Mouse (Mus musculus): Measurements from ENCODE around the gene Zscan22.
A peak's percentile ranks its signal among the peaks of the same experiment; 100 is the strongest.
"Not testable (repeated sequence)": the region's sequence is repeated elsewhere in the genome, so short reads cannot be mapped to it uniquely, and the experiment has no call there.

Gene Zscan22

GRCm38 (mm10) chr7:12897655-12898410 is at the start of gene Zscan22:
Gene Zscan22 (plus strand): TSS chr7:12897815.
- peak; percentile 91 for DNase-seq

- no peak for DNase-seq
Measured at GRCm38 (mm10) chr7:12874301-12874700, 23.3 kb upstream of the Zscan22 start.

- DNase-seq: no peak
Measured at GRCm38 (mm10) chr7:12880036-12880435, 17.6 kb upstream of the Zscan22 start.

- DNase-seq: not testable (repeated sequence)
Measured at GRCm38 (mm10) chr7:12880497-12880896, 17.1 kb upstream of the Zscan22 start.

- DNase-seq: peak; percentile 95
Measured at GRCm38 (mm10) chr7:12880911-12881660, 16.5 kb upstream of the Zscan22 start, which contains the start of gene Zfp128. Gene Zfp128 (plus strand): TSS chr7:12881177.

- no peak for DNase-seq
Measured at GRCm38 (mm10) chr7:12886563-12887266, 10.9 kb upstream of the Zscan22 start.

- no peak for DNase-seq
Measured at GRCm38 (mm10) chr7:12887585-12887984, 10.0 kb upstream of the Zscan22 start.

- no peak for DNase-seq
Measured at GRCm38 (mm10) chr7:12890928-12891327, 6.7 kb upstream of the Zscan22 start.

- DNase-seq: no peak
Measured at GRCm38 (mm10) chr7:12891334-12891733, 6.3 kb upstream of the Zscan22 start.

GRCm38 (mm10) chr7:12901517-12901916 is 3.9 kb downstream of the Zscan22 start:
- DNase-seq: no peak

GRCm38 (mm10) chr7:12903623-12904022 is 6.0 kb downstream of the Zscan22 start:
- DNase-seq: no peak

GRCm38 (mm10) chr7:12905146-12905545 is 7.5 kb downstream of the Zscan22 start:
- DNase-seq: no peak

GRCm38 (mm10) chr7:12909498-12909962 is 11.9 kb downstream of the Zscan22 start:
- DNase-seq: peak; percentile 76

- DNase-seq: peak; percentile 56
Measured at GRCm38 (mm10) chr7:12910181-12910668, 12.6 kb downstream of the Zscan22 start.

- DNase-seq: no peak
Measured at GRCm38 (mm10) chr7:12913556-12913955, 15.9 kb downstream of the Zscan22 start.

- not testable (repeated sequence) for DNase-seq
Measured at GRCm38 (mm10) chr7:12920495-12920894, 22.9 kb downstream of the Zscan22 start.

GRCm38 (mm10) chr7:12921318-12921704 is 23.7 kb downstream of the Zscan22 start:
- DNase-seq: no peak

GRCm38 (mm10) chr7:12921705-12922465 is 24.3 kb downstream of the Zscan22 start, which contains the start of gene Rps5:
Gene Rps5 (plus strand): TSS chr7:12922290.
- DNase-seq: peak; percentile 98

- no peak for DNase-seq
Measured at GRCm38 (mm10) chr7:12922729-12923128, 25.1 kb downstream of the Zscan22 start.

GRCm38 (mm10) chr7:12926316-12926715 is 28.7 kb downstream of the Zscan22 start:
- no peak for DNase-seq

GRCm38 (mm10) chr7:12927191-12927680 is 29.6 kb downstream of the Zscan22 start, which contains the start of gene Rnf225:
Gene Rnf225 (plus strand): TSS chr7:12927416.
- no peak for DNase-seq
